Mouse (Mus musculus) thymus, postnatal 10 days (tissue): ENCODE data around the gene Tas2r106.

Source experiments
- DNase-seq, 2 experiments: peaks; one replicate each; pipeline ENCODE4 v3.0.0; 2021; ENCODE audit warnings: low spot score in 2 of 2

The Tas2r106 gene

GRCm38 (mm10) chr6:131678786-131679185, at the start of gene Tas2r106:
Gene Tas2r106, minus strand, starts transcription at chr6:131678886.
- no peak for DNase-seq

DNA sequence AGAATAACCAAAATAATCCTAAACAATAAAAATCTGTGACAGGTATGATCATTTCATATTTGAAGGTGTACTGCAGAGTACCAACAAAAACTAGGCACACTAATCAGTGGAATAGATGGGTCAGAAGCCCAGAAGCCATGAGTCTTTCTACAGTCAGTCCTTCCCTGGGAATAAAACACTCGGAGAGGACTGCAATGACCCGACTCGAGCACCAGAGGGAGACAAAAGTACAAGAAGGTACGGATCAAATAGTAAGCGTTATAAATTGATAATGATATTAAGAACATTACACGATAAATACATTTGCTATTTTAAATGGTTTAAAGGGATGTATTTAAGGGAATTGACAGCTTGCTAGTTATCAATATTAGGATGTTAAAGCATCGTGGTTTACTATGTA, 34.1 kb upstream of the Tas2r106 start:
- no peak for DNase-seq

- DNase-seq, result no peak
These were observed 11.3 kb upstream of the Tas2r106 start, which contains the start of gene Tas2r114 for GRCm38 (mm10) chr6:131689963-131690362. Gene Tas2r114, minus strand, starts transcription at chr6:131690063.

GRCm38 (mm10) chr6:131687395-131687794, 8.7 kb upstream of the Tas2r106 start, which contains the start of gene Tas2r105:
Gene Tas2r105, minus strand, starts transcription at chr6:131687495.
- no peak for DNase-seq

GRCm38 (mm10) chr6:131685644-131686043, 7.0 kb upstream of the Tas2r106 start, which contains the start of gene Tas2r104:
Gene Tas2r104, minus strand, starts transcription at chr6:131685744.
- DNase-seq, result no peak

DNA sequence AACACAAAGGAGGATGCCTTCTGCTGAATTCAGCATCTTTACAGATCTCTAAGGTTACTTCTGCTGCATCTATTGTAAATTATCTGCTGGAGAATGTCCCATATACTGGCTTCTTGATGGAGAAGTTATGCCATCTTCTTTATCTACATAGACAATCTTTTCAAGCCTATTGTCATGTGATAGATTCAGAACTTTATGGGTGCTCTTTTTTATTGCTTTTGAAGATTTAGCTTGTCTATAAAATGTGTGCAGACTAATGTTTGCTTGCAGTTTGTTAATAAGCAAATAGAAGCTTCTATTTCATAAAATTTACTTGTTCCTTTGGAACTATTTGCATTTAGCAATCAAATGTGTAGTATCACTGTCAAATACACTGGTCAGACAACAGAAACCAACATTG, 18.6 kb downstream of the Tas2r106 start, which contains the start of gene Tas2r107:
Tas2r107 (minus strand) TSS at position 101 of the 400 bp plus-strand sequence.
- DNase-seq, result no peak

DNA sequence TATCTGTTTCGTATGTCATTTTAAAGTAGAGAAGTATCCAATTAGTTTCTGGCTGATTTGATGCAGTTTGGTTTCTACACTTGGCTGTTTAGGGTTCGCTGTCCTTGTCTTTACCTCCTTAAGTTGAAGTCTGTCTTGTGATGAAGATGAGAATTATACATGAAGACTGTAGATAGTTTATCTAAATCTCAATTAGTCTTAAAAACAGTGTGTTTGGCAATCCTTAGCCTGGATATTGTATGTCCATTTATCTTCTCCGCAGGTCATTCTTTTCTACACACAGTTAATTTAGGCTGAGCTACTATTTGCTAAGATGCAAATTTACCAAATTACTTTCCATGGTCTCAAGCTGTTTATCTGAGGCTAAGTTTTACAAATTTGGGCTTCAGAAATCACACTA, 47.9 kb downstream of the Tas2r106 start, which contains the start of gene Tas2r130:
Tas2r130 (minus strand) TSS at position 101 of the 400 bp plus-strand sequence.
- no peak for DNase-seq
